Mouse (Mus musculus): ENCODE measurements around the gene Hook2. TPM values are rescaled to one million over a fixed set of nuclear protein-coding genes. Genes with fewer than 3 reads are reported as not detected.

Gene Hook2
- total and polyA plus RNA-seq, 2 experiments from 2014 or later: 1.9 to 3.5 TPM

DNA sequence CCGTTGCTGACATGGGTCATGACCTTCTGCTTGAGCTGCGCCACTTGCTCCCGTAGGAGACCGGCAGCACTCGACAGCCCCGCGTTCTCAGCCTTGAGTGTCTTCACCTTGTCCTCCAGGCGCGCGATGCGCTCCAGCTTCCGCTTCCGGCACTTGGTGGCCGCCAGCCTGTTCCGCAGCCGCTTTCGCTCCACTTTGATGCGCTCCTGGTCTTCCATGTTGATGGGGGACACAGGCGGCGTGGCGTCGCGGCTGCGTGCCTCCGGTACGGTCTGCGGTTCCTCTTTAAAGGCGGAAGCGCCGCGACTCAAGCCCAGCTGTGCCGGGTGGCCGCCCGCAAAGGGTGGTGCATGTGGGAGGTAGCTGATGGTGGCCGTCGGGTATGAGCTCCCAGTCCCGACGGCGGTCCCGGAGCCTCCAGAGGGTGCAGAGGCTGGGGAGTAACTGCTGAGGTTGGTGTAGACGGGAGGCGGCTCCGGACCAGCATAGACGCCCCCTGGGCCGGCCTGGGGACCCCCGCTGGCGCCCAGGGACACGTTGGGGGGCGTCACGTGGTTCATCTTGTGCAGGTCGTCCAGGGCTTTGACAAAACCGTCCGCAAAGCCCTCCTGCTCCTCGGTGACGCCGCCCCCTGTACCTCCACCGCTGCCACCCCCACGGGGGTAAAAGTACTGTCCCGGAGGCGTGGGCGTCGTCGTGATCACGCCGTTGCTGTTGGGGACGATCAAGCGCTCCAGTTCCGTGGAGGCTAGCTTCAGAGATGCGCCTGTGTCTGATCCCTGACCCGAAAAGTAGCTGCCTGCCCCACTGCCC is 12.8 kb upstream of the Hook2 start:
- peak overlapping the region; percentile 63 for H3K4me3 ChIP-seq (ENCODE audit: low read depth, low read length)
- H3K27me3 ChIP-seq (ENCODE audit: control insufficient read depth, insufficient read depth, low read length): no peaks in the 10 kb centered on the region
- no peaks in the 10 kb centered on the region for H3K9me3 ChIP-seq (replicated peaks; ENCODE audit: control insufficient read depth, low read length)
- no peak for ATAC-seq (ENCODE audit: insufficient read depth, low read depth)
- H3K9ac ChIP-seq (replicated peaks; ENCODE audit: low read depth, low read length): peak overlapping the region; percentile 67
- peaks cover 14% of the 10 kb centered on the region for H3K36me3 ChIP-seq (replicated peaks; ENCODE audit: control insufficient read depth, insufficient read depth, low read length)
- TF ChIP-seq CTCF (IDR thresholded peaks at IDR 0.05; ENCODE audit: low read depth): no peak
- no peak for TF ChIP-seq EP300 (IDR thresholded peaks at IDR 0.05; ENCODE audit: low read depth)
- DNase-seq (ENCODE audit: low spot score): peak; percentile 31
- H3K27ac ChIP-seq (ENCODE audit: low read depth): peak overlapping the region; percentile 92
- WGBS: under 1% methylated on average over 66 of the region's 70 CpGs
- H3K4me2 ChIP-seq (ENCODE audit: low read depth, low read length): peak overlapping the region; percentile 92
- H3K4me1 ChIP-seq (ENCODE audit: control insufficient read depth, insufficient read depth): peaks cover 33% of the 10 kb centered on the region

DNA sequence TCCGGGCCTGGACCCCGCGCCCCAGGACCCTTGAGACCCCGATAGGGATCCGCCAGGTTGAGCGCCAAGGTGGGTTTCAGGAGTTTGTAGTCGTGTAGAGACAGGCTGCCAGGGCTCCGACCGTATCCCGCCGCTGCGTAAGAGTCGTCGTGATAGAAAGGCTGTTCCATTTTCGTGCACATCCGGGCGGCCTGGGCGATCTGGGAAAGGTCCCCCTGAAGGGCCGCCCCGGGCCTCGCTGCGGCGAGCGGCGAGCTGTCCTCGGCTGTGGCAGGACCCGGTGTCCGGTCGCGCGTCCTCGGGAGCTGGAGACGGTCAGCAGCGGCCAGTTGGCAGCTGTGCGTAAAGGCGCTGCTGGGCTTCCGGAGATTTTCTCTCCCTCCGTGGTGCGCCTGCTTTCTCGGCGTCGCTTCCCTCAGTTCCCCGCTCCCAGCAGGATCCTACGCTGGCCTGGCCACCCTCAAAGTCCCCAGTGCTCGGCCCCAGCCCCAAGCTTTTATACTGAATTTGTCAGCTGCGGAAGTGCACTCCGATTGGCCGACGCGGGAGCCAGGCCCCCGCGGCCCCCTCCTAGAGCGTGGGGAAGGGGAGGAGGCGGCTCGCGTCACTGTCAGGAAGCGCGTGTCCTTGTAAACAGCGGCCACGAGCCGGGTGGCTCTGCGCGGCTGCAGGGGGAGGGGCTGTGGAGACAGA is 12.0 kb upstream of the Hook2 start, which contains the start of gene Junb:
Junb (minus strand) TSS at position 471 of the 693 bp plus-strand sequence.
- Histone ChIP-seq H3K27ac (ENCODE audit: low read depth) (peak within 1 kb of the TSS; percentile 92), H3K36me3 (replicated peaks; ENCODE audit: control insufficient read depth, insufficient read depth, low read length) (peaks cover 6% of the 10 kb centered on the region), H3K9ac (replicated peaks; ENCODE audit: low read depth, low read length) (peak within 1 kb of the TSS; percentile 67), H3K27me3 (ENCODE audit: control insufficient read depth, insufficient read depth, low read length) (no peaks in the 10 kb centered on the region), H3K4me2 (ENCODE audit: low read depth, low read length) (peak within 1 kb of the TSS; percentile 92), H3K4me1 (ENCODE audit: control insufficient read depth, insufficient read depth) (peaks cover 33% of the 10 kb centered on the region), H3K9me3 (replicated peaks; ENCODE audit: control insufficient read depth, low read length) (no peaks in the 10 kb centered on the region), H3K4me3 (ENCODE audit: low read depth, low read length) (peak within 1 kb of the TSS; percentile 63)
- TF ChIP-seq EP300 (IDR thresholded peaks at IDR 0.05; ENCODE audit: low read depth) (peak; percentile 88), CTCF (IDR thresholded peaks at IDR 0.05; ENCODE audit: low read depth) (no peak)
- ATAC-seq (ENCODE audit: insufficient read depth, low read depth): peak; percentile 68
- under 1% methylated on average over 62 of the region's 63 CpGs for WGBS
- DNase-seq (ENCODE audit: low spot score): peak; percentile 89

DNA sequence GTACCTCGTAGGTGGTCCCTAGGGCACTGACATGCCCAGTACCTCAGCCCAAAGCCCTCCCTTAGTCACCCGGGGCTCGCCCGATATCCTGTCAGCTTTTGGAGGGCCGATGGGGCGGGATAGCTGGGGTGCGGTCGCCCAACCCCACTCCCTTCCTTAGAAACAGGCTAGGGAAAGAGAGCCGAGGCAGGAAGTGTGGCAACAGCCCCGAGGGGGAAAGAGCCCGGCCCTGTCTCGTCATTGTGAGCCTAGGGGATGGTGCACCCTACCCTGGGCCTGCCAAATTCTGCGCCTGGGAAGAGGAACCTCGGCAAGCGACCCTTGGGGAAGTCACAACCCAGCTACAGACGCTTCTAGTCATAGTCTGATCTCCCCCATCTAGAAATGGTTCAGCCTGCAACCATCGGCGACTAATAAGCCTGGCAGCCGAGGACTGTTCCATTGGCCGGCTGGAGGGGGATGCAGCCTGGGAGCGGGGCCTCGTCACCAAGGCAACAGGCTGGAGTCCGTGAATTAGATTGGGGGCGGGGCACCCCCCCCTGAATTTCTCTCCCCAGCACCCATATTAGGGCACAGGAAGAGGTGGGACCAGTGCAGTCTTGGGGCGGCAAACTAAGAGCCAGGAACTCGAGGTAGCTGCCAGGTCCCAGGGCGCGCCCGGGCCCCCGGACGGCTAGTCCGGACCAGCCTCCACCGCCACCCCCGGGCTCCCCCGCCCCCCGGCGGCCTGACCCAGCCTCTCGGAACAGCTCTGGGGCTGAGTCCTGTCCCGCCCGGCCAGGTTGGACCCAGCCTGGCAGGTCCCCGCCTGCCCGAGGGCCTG is 10.6 kb upstream of the Hook2 start:
- H3K4me1 ChIP-seq (ENCODE audit: control insufficient read depth, insufficient read depth): peaks cover 36% of the 10 kb centered on the region
- H3K9me3 ChIP-seq (replicated peaks; ENCODE audit: control insufficient read depth, low read length): no peaks in the 10 kb centered on the region
- H3K36me3 ChIP-seq (replicated peaks; ENCODE audit: control insufficient read depth, insufficient read depth, low read length): no peaks in the 10 kb centered on the region
- peak overlapping the region; percentile 92 for H3K4me2 ChIP-seq (ENCODE audit: low read depth, low read length)
- no peaks in the 10 kb centered on the region for H3K27me3 ChIP-seq (ENCODE audit: control insufficient read depth, insufficient read depth, low read length)
- H3K4me3 ChIP-seq (ENCODE audit: low read depth, low read length): peak overlapping the region; percentile 63
- 4% methylated on average over 39 of the region's 42 CpGs for WGBS
- ATAC-seq (ENCODE audit: insufficient read depth, low read depth): peak; percentile 33
- peak; percentile 90 for DNase-seq (ENCODE audit: low spot score)
- peak overlapping the region; percentile 92 for H3K27ac ChIP-seq (ENCODE audit: low read depth)
- peak overlapping the region; percentile 56 for H3K9ac ChIP-seq (replicated peaks; ENCODE audit: low read depth, low read length)
- TF ChIP-seq EP300 (IDR thresholded peaks at IDR 0.05; ENCODE audit: low read depth): 0 out of 2 replicates have a peak, but pooled peaks have one; percentile 49
- TF ChIP-seq CTCF (IDR thresholded peaks at IDR 0.05; ENCODE audit: low read depth): no peak

DNA sequence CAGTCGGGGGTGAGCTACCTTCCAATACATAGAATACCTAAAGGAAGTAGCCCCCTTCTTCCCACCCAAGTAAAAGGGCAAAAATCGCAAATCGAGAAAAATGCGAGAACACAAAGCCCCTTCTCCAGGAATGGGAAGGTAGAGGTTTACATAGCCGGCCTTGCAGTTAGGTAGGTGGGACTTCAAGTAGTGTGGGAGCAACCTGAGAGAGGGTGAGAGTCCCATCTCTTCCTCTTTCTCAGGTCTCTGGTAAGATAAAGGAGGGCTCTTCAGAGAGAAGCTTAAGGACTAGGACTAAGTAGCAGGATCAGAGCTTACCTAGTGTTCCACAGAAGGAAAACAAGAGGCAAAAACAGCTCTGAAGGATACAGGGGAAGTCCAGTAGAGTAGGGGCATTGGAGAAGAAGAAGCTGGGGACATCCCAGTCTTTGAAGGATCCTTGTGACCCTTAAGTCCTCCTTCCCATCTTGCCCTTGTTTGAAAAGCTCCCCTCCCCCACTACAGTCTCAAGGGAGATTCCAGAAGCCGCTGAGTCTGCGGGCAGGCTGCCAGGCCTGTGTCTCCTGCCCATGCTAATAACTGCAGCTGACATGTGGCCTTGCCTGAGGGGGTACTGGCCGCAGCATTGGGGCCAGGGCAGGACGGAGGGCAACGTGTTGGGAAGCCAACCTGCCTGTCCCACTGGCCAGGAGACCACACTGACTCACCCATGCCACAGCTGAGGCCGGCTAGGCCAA is 9.6 kb upstream of the Hook2 start:
- no peak overlapping the region for H3K9ac ChIP-seq (replicated peaks; ENCODE audit: low read depth, low read length)
- H3K36me3 ChIP-seq (replicated peaks; ENCODE audit: control insufficient read depth, insufficient read depth, low read length): no peaks in the 10 kb centered on the region
- DNase-seq (ENCODE audit: low spot score) (peak; percentile 49), ATAC-seq (ENCODE audit: insufficient read depth, low read depth) (no peak)
- H3K27ac ChIP-seq (ENCODE audit: low read depth): peak overlapping the region; percentile 92
- no peaks in the 10 kb centered on the region for H3K27me3 ChIP-seq (ENCODE audit: control insufficient read depth, insufficient read depth, low read length)
- H3K9me3 ChIP-seq (replicated peaks; ENCODE audit: control insufficient read depth, low read length): no peaks in the 10 kb centered on the region
- WGBS: 21% methylated on average over 11 of the region's 11 CpGs
- H3K4me2 ChIP-seq (ENCODE audit: low read depth, low read length): peak overlapping the region; percentile 92
- TF ChIP-seq CTCF (IDR thresholded peaks at IDR 0.05; ENCODE audit: low read depth) (no peak), EP300 (IDR thresholded peaks at IDR 0.05; ENCODE audit: low read depth) (no peak)
- H3K4me3 ChIP-seq (ENCODE audit: low read depth, low read length): peak overlapping the region; percentile 63
- peaks cover 45% of the 10 kb centered on the region for H3K4me1 ChIP-seq (ENCODE audit: control insufficient read depth, insufficient read depth)

Data from heart, postnatal 0 days (tissue).